Mouse (Mus musculus): Measurements from ENCODE around the gene Ttll3.

DNA sequence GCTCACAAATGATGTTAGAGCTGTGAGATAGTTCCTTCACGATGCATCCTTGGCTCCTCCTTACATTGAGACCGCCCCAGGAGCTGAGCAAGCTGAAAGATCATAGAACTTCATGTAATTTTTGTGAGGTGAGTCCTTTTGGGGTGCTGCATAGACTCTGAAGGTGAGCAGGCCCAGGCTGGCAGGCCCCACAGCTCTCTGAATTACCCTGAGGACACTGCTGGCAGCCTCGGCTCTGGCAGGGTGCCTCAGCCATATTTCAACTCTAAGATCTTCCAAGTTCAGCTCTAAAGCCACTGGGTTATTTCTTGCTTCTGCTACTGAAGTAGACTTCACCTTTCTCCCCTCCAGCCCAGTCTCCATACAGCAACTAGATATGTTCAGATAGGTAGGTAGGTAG, 51.6 kb downstream of the Ttll3 start:
- TF ChIP-seq POLR2A (IDR thresholded peaks at IDR 0.05; ENCODE audit: borderline replicate concordance, insufficient read depth, low read length) = no peak
- no peak for TF ChIP-seq CTCF (IDR thresholded peaks at IDR 0.05; ENCODE audit: borderline replicate concordance, insufficient read depth, low read depth, low read length)
